8 mouse cellular contexts compared by ENCODE assay signal in genomic region chr11:113619420-113620080, GRCm38 (mm10). TPM values are rescaled to one million over a fixed set of nuclear protein-coding genes. Genes with fewer than 3 reads are reported as not detected.
DNase-seq lines count a peak whose midpoint lies in the region; ATAC-seq and TF ChIP-seq lines count a peak whose summit lies in the region.

No protein-coding gene starts in this region.

- TF ChIP-seq CTCF in intestine, postnatal 0 days (IDR thresholded peaks at IDR 0.05; ENCODE audit: low read depth): no peak

- WGBS in lung, embryonic 16.5 days: 3% methylated on average over 31 of the region's 31 CpGs
- 1% methylated on average over 31 of the region's 31 CpGs for WGBS in forebrain, embryonic 10.5 days
- 3% methylated on average over 31 of the region's 31 CpGs for WGBS in intestine, postnatal 0 days
- WGBS in neural tube, embryonic 15.5 days: 1% methylated on average over 31 of the region's 31 CpGs

- no peaks in the 10 kb centered on the region for H3K36me3 ChIP-seq in lung, embryonic 16.5 days (ENCODE audit: control insufficient read depth, insufficient read depth, low read length)
- H3K36me3 ChIP-seq in forebrain, embryonic 10.5 days (replicated peaks): 0 out of 2 replicates have a peak, but pooled peaks cover under 1% of the 10 kb centered on the region
- no peaks in the 10 kb centered on the region for H3K36me3 ChIP-seq in intestine, postnatal 0 days (ENCODE audit: control insufficient read depth, insufficient read depth)
- peaks cover under 1% of the 10 kb centered on the region; the same call in 1 of the 2 replicates for H3K36me3 ChIP-seq in neural tube, embryonic 15.5 days

- H3K27ac ChIP-seq in lung, embryonic 16.5 days (ENCODE audit: low read length): no peak overlapping the region
- peak overlapping the region; percentile 69 for H3K27ac ChIP-seq in forebrain, embryonic 10.5 days
- no peak overlapping the region for H3K27ac ChIP-seq in intestine, postnatal 0 days (ENCODE audit: low read depth, low read length)
- peak overlapping the region; percentile 46 for H3K27ac ChIP-seq in neural tube, embryonic 15.5 days (replicated peaks)

- no peak for DNase-seq in lung, postnatal 4 days
- no peak for DNase-seq in forebrain, embryonic 10.5 days (ENCODE audit: extremely low spot score, low spot score)
- DNase-seq in left cerebral cortex, adult 9 months (ENCODE audit: low spot score in 2 of 2): no peak
- no peak for DNase-seq in cerebellum, postnatal 10 days
- DNase-seq in spleen, postnatal 10 days (ENCODE audit: low spot score in 2 of 2): no peak

- peak overlapping the region; percentile 63 for H3K9ac ChIP-seq in lung, embryonic 16.5 days (ENCODE audit: low read length)
- H3K9ac ChIP-seq in intestine, postnatal 0 days (ENCODE audit: low read depth, low read length): no peak overlapping the region
- H3K9ac ChIP-seq in neural tube, embryonic 15.5 days (replicated peaks): peak overlapping the region; percentile 64

- no peaks in the 10 kb centered on the region for H3K9me3 ChIP-seq in lung, embryonic 16.5 days (ENCODE audit: control insufficient read depth, low read length)
- no peaks in the 10 kb centered on the region for H3K9me3 ChIP-seq in forebrain, embryonic 10.5 days
- no peaks in the 10 kb centered on the region for H3K9me3 ChIP-seq in intestine, postnatal 0 days (ENCODE audit: control insufficient read depth)
- no peaks in the 10 kb centered on the region for H3K9me3 ChIP-seq in neural tube, embryonic 15.5 days (replicated peaks)

- H3K4me3 ChIP-seq in lung, embryonic 16.5 days (ENCODE audit: low read length): peak overlapping the region; percentile 53
- peak overlapping the region; percentile 63 for H3K4me3 ChIP-seq in forebrain, embryonic 10.5 days
- H3K4me3 ChIP-seq in intestine, postnatal 0 days (ENCODE audit: low read depth, low read length): peak overlapping the region; percentile 43
- H3K4me3 ChIP-seq in neural tube, embryonic 15.5 days (replicated peaks): peak overlapping the region; percentile 53

- peaks cover 34% of the 10 kb centered on the region for H3K27me3 ChIP-seq in lung, embryonic 16.5 days (ENCODE audit: control insufficient read depth, insufficient read depth, low read depth, low read length)
- peaks cover 63% of the 10 kb centered on the region for H3K27me3 ChIP-seq in forebrain, embryonic 10.5 days (ENCODE audit: poor library complexity, severe bottlenecking)
- H3K27me3 ChIP-seq in intestine, postnatal 0 days (replicated peaks; ENCODE audit: control insufficient read depth, insufficient read depth, low read length): peaks cover 32% of the 10 kb centered on the region
- H3K27me3 ChIP-seq in neural tube, embryonic 15.5 days (replicated peaks): 0 out of 2 replicates have a peak, but pooled peaks cover 18% of the 10 kb centered on the region

- H3K4me1 ChIP-seq in lung, embryonic 16.5 days (replicated peaks; ENCODE audit: control insufficient read depth, insufficient read depth, low read length): peaks cover 16% of the 10 kb centered on the region
- H3K4me1 ChIP-seq in forebrain, embryonic 10.5 days: peaks cover 45% of the 10 kb centered on the region
- 0 out of 2 replicates have a peak, but pooled peaks cover 7% of the 10 kb centered on the region for H3K4me1 ChIP-seq in intestine, postnatal 0 days (replicated peaks; ENCODE audit: control insufficient read depth, insufficient read depth, low read length)
- H3K4me1 ChIP-seq in neural tube, embryonic 15.5 days: peaks cover 39% of the 10 kb centered on the region

- ATAC-seq in lung, embryonic 16.5 days (ENCODE audit: low read depth): no peak
- 0 out of 2 replicates have a peak, but pooled peaks have one; percentile 9 for ATAC-seq in intestine, postnatal 0 days
- ATAC-seq in neural tube, embryonic 15.5 days (ENCODE audit: low FRiP score): peak; percentile 29; the same call in 1 of the 2 replicates

- H3K4me2 ChIP-seq in lung, embryonic 16.5 days (ENCODE audit: low read depth, low read length): peak overlapping the region; percentile 92
- H3K4me2 ChIP-seq in intestine, postnatal 0 days (replicated peaks; ENCODE audit: low read depth): peak overlapping the region; percentile 83
- H3K4me2 ChIP-seq in neural tube, embryonic 15.5 days: peak overlapping the region; percentile 99

RNA-seq across cellular contexts. Expression of gene Sstr2, which starts 0.4 kb away (rescaled TPM):
- 3.0 and 4.2 TPM in 2 replicates for polyA plus RNA-seq in lung, embryonic 16.5 days (2015; fragmentation: Nextera tagmentation; extraction: Ambion mirVana)
- 2.7 and 4.1 TPM in 2 replicates for polyA plus RNA-seq in forebrain, embryonic 10.5 days (2016; fragmentation: Nextera tagmentation; extraction: Ambion mirVana)
- polyA plus RNA-seq in intestine, postnatal 0 days (2015; fragmentation: Nextera tagmentation; extraction: Ambion mirVana): 0.99 and 1.0 TPM in 2 replicates
- 11.6 and 14.0 TPM in 2 replicates for polyA plus RNA-seq in neural tube, embryonic 15.5 days (2015; fragmentation: Nextera tagmentation; extraction: Ambion mirVana)

RNA-seq across cellular contexts. Expression of gene Cog1, which starts 29.4 kb away (rescaled TPM):
- 22.0 and 23.3 TPM in 2 replicates for polyA plus RNA-seq in lung, embryonic 16.5 days (2015; fragmentation: Nextera tagmentation; extraction: Ambion mirVana)
- 24.4 and 24.6 TPM in 2 replicates for polyA plus RNA-seq in forebrain, embryonic 10.5 days (2016; fragmentation: Nextera tagmentation; extraction: Ambion mirVana)
- 19.6 and 20.9 TPM in 2 replicates for polyA plus RNA-seq in intestine, postnatal 0 days (2015; fragmentation: Nextera tagmentation; extraction: Ambion mirVana)
- polyA plus RNA-seq in neural tube, embryonic 15.5 days (2015; fragmentation: Nextera tagmentation; extraction: Ambion mirVana): 31.1 and 35.1 TPM in 2 replicates

RNA-seq across cellular contexts. Expression of gene Slc39a11, which starts 30.3 kb away (rescaled TPM):
- polyA plus RNA-seq in lung, embryonic 16.5 days (2015; fragmentation: Nextera tagmentation; extraction: Ambion mirVana): 23.7 and 26.2 TPM in 2 replicates
- polyA plus RNA-seq in forebrain, embryonic 10.5 days (2016; fragmentation: Nextera tagmentation; extraction: Ambion mirVana): 18.4 and 19.8 TPM in 2 replicates
- polyA plus RNA-seq in intestine, postnatal 0 days (2015; fragmentation: Nextera tagmentation; extraction: Ambion mirVana): 50.7 and 54.7 TPM in 2 replicates
- polyA plus RNA-seq in neural tube, embryonic 15.5 days (2015; fragmentation: Nextera tagmentation; extraction: Ambion mirVana): 27.7 and 30.4 TPM in 2 replicates

Comparison
In these comparisons a context has a peak if more than half of its experiments do, and no peak if none do; other contexts are left out.
1. H3K27ac ChIP-seq: peak in forebrain, embryonic 10.5 days (single experiment) and neural tube, embryonic 15.5 days (single experiment); none in lung, embryonic 16.5 days (single experiment) and intestine, postnatal 0 days (single experiment).
2. Peak in every context shown above with its lines, with median percentiles within 50 percentile points of each other: H3K4me2 ChIP-seq and H3K4me3 ChIP-seq.